Mouse (Mus musculus) spleen, adult 2 months (tissue): ENCODE measurements around the gene Xab2.

Experiments
- CTCF ChIP-seq: fragments of 200-500 bp; IDR thresholded peaks from 2 replicates; pipeline ENCODE4 v1.5.1; 2011; ENCODE audit warnings: mild to moderate bottlenecking, inconsistent platforms; ENCODE audit not compliant: insufficient read depth, insufficient read length, insufficient replicate concordance; ENCODE audit errors: extremely low read depth
- POLR2A ChIP-seq: fragments of 200-500 bp; IDR thresholded peaks from 2 replicates; pipeline ENCODE4 v1.6.1; 2011; ENCODE audit warnings: low read depth, low read length, inconsistent platforms

GRCm38 (mm10) chr8:3569784-3570183, 51.3 kb downstream of the Xab2 start:
- no peak for TF ChIP-seq CTCF
- no peak for TF ChIP-seq POLR2A
